Mouse (Mus musculus) liver, embryonic 12.5 days (tissue): ENCODE results near the gene Rhbdf1. TPM values are rescaled to one million over a fixed set of nuclear protein-coding genes. Genes with fewer than 3 reads are reported as not detected.
A peak's percentile ranks its signal among the peaks of the same experiment; 100 is the strongest.

Source experiments
- ATAC-seq: fragments of 200-750 bp; cut with Nextera tagmentation; 2 replicates; pipeline ENCODE4 v1.8.0; 2017; ENCODE audit warnings: moderate number of reproducible peaks, mild to moderate bottlenecking, moderate library complexity
- H3K27ac ChIP-seq: fragments of 300-500 bp; sonication (generic); 2 replicates; pipeline ENCODE4 v1.5.1; 2016; ENCODE audit warnings: mild to moderate bottlenecking
- H3K27me3 ChIP-seq: fragments of 300-500 bp; sonication (generic); replicated peaks from 2 replicates; pipeline ENCODE4 v1.6.1; 2016; ENCODE audit warnings: mild to moderate bottlenecking, moderate library complexity
- H3K36me3 ChIP-seq: fragments of 300-500 bp; sonication (generic); 2 replicates; pipeline ENCODE4 v1.6.1; 2016; ENCODE audit warnings: mild to moderate bottlenecking, moderate library complexity
- H3K4me1 ChIP-seq: fragments of 300-500 bp; sonication (generic); 2 replicates; pipeline ENCODE4 v1.6.1; 2016
- H3K4me2 ChIP-seq: fragments of 300-500 bp; sonication (generic); 2 replicates; pipeline ENCODE4 v1.6.1; 2016; ENCODE audit warnings: mild to moderate bottlenecking, moderate library complexity
- H3K4me3 ChIP-seq: fragments of 300-500 bp; sonication (generic); 2 replicates; pipeline ENCODE4 v1.5.1; 2016; ENCODE audit warnings: mild to moderate bottlenecking, moderate library complexity
- H3K9ac ChIP-seq: fragments of 300-500 bp; sonication (generic); 2 replicates; pipeline ENCODE4 v1.6.1; 2016; ENCODE audit warnings: mild to moderate bottlenecking, moderate library complexity
- H3K9me3 ChIP-seq: fragments of 300-500 bp; sonication (generic); replicated peaks from 2 replicates; pipeline ENCODE4 v1.6.1; 2016; ENCODE audit warnings: mild to moderate bottlenecking, moderate library complexity
- WGBS: fragments of 180-500 bp; shearing (Covaris S2); methylation state at CpG from one replicate; pipeline ENCODE4 v1.1.7; 2016; ENCODE audit not compliant: insufficient replicate concordance; 5-methylcytosine and 5-hydroxymethylcytosine counted together
- polyA plus RNA-seq: library from polyadenylated mRNA; unstranded; fragments of >200 nt; fragmentation: Nextera tagmentation; extraction: Ambion mirVana; gene quantifications from 2 replicates; pipeline ENCODE4 v1.2.1, GENCODE M21; 2016

Gene Rhbdf1
- polyA plus RNA-seq, 1 experiment from 2014 or later: 12.0 TPM

DNA sequence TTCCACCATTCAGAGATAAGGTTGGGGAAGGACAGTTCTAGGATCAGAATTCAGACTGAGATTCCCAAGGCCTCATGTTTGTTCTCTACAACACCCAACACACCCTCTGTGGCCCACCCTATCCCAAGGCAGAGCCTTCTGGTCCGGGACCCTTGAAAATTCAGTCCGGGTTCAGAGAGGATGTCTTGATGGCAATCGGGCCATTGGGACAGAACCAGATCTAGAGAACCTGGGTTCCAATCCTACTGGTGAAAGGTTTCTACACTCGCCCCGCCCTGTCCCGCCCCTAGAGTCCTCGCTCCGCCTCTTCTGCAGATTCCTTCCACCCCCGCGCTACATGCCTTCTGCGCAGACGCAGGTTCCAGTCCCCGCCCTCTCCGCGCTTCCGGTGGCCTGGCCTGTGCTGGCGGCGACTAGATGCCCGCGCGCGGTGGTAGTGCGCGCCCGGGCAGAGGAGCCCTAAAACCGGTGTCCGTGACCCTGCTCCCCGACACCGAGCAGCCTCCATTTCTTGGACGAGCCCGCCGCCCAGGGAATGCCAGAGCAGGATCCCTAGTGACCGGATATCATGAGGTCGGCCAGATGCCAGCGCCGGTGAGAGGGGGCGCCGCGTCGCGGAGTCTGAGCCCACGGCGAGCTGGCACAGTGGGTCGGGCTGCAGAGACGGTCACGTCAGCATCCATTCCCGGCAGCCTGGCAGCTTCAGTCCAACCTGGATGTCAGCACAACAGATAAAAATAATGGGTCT lies 4.2 kb upstream of the Rhbdf1 start, which contains the start of gene Mpg:
Gene Mpg, plus strand, starts transcription at position 382 of the 748 bp plus-strand sequence.
- peak within 1 kb of the TSS; percentile 91 for H3K4me2 ChIP-seq
- peak within 1 kb of the TSS; percentile 85 for H3K27ac ChIP-seq
- no peaks in the 10 kb centered on the region for H3K9me3 ChIP-seq
- peaks cover 36% of the 10 kb centered on the region for H3K36me3 ChIP-seq
- peaks cover 58% of the 10 kb centered on the region for H3K4me1 ChIP-seq
- H3K27me3 ChIP-seq: peaks cover 41% of the 10 kb centered on the region
- ATAC-seq: peak; percentile 89
- H3K9ac ChIP-seq: peak within 1 kb of the TSS; percentile 90
- peak within 1 kb of the TSS; percentile 83 for H3K4me3 ChIP-seq
- WGBS: 2% methylated on average over 47 of the region's 47 CpGs

DNA sequence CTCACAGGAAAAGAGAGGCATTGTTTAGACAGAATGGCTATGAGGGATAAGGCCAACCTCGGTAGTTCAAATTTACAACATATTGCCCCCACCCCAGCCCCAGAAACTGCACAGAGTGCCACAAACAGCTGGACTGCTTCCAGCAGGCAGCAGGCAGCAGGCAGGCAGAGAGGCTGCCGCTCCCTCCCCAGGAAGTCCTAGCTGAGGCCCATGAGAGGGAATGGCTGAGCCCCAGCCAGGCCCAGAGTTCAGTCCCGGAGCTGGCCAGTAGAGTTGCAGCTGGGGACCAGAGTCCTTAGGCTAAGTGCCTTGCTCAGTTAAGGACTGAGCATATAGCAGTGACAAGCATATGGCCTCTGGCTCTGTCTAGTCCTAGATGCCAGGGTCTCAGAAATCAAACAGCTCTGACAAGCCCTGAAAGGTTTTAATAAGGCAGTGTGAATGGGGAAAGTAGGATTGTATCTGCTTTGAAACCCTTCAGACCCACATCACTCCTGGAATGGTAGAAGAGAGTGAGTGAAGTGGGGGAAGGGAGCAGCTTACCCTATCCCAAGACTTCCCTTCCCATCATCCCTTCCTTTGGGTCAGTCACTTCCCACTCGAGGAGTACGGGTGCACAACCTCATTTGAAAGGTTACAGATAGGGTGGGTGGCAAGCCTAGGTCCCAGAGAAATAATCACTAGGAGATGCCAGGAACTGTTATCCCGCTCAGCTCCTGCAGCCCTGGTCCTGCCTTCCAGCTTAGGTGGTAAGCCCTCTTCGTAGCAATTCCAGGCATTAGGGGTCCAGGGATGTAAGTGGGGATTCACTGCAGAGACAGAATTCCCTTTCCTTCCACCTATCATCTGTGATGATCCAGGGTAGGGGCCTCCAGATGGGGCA lies 3.4 kb upstream of the Rhbdf1 start:
- 45% methylated on average over 7 of the region's 7 CpGs for WGBS
- Histone ChIP-seq H3K9ac (no peak overlapping the region), H3K27me3 (peaks cover 49% of the 10 kb centered on the region), H3K4me3 (peak overlapping the region; percentile 83), H3K4me1 (peaks cover 66% of the 10 kb centered on the region), H3K9me3 (no peaks in the 10 kb centered on the region), H3K27ac (peak overlapping the region; percentile 85), H3K4me2 (peak overlapping the region; percentile 91), H3K36me3 (peaks cover 28% of the 10 kb centered on the region)
- ATAC-seq: no peak

DNA sequence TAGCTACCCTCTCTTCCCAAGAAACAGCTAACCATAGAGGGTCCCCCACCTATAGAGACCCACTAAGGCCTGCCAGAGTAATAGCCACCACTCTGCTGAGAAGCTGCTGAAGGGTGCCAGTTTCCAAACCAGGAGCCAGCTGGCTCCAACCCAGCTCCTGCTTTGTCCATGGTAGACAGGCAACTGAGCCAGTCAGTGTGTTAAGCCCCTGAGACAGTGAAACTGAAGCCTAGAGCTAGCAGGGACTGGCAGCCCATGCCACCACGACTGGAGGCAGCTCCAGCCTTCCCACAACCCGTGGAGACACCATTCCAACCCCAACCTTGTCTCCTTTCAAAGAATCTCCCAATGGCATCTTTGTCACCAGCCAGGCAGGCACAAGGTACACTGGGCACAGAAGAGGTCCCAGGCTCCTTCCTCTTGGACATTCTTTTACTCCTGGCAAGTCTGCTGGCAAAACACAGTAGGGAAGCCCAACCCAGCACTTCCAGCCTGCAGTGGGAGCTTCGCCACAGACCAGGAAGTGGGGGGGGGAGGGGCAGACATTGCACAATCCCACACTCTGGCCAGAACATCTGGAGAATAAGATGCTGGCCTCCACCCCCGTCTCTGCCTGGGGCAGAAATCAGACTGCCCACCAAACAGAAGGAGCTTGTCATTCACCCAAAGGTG lies 2.5 kb upstream of the Rhbdf1 start:
- Histone ChIP-seq H3K4me3 (no peak overlapping the region), H3K27ac (peak overlapping the region; percentile 85), H3K9me3 (no peaks in the 10 kb centered on the region), H3K9ac (no peak overlapping the region), H3K4me2 (peak overlapping the region; percentile 1; the same call in 1 of the 2 replicates), H3K4me1 (peaks cover 67% of the 10 kb centered on the region), H3K36me3 (peaks cover 19% of the 10 kb centered on the region), H3K27me3 (peaks cover 58% of the 10 kb centered on the region)
- WGBS: 6% methylated on average over 4 of the region's 4 CpGs
- ATAC-seq: no peak

DNA sequence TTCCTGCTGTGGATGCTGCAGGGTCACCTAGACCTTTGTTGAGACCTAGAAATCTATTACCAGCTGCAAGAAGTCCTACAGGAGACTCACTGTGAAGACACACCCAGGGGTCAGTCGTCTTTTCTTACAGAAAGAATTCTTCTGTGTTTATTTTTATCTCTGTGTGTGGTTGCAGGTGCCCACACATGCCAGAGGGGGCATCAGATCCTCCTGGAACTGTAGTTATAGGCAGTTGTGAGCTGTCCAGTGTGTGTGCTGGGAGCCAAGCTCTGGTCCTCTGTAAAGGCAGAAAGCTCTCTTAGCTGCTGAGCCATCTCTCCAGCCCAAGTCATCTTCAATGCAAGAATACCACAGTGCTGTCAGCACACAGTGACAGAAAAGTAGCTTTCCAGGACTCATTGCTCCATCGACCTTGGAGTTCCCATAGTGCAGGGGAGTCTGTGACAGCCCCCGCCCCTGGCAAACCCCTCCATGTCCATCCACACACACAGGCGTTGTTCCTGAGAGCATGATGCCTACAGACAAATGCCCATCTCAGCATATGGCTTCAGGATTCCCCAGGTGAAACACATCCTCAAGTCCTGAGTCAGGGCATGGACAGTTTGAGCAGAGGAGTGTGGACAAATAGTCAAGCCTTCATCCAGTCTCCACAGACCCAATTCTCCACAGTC lies 1.3 kb upstream of the Rhbdf1 start:
- WGBS: 51% methylated on average over 4 of the region's 4 CpGs
- no peak overlapping the region for H3K27ac ChIP-seq
- no peak for ATAC-seq
- H3K9ac ChIP-seq: no peak overlapping the region
- H3K36me3 ChIP-seq: peaks cover 10% of the 10 kb centered on the region
- no peaks in the 10 kb centered on the region for H3K9me3 ChIP-seq
- no peak overlapping the region for H3K4me3 ChIP-seq
- H3K4me2 ChIP-seq: no peak overlapping the region
- peaks cover 70% of the 10 kb centered on the region for H3K27me3 ChIP-seq
- H3K4me1 ChIP-seq: peaks cover 75% of the 10 kb centered on the region

GRCm38 (mm10) chr11:32222570-32223194 lies 582 bp upstream of the Rhbdf1 start:
- Histone ChIP-seq H3K4me1 (peaks cover 72% of the 10 kb centered on the region), H3K9me3 (no peaks in the 10 kb centered on the region), H3K4me3 (peak overlapping the region; percentile 66), H3K27me3 (peaks cover 77% of the 10 kb centered on the region), H3K4me2 (peak overlapping the region; percentile 80), H3K27ac (no peak overlapping the region), H3K36me3 (0 out of 2 replicates have a peak, but pooled peaks cover 3% of the 10 kb centered on the region), H3K9ac (peak overlapping the region; percentile 74; the same call in 1 of the 2 replicates)
- 10% methylated on average over 21 of the region's 21 CpGs for WGBS
- ATAC-seq: no peak

DNA sequence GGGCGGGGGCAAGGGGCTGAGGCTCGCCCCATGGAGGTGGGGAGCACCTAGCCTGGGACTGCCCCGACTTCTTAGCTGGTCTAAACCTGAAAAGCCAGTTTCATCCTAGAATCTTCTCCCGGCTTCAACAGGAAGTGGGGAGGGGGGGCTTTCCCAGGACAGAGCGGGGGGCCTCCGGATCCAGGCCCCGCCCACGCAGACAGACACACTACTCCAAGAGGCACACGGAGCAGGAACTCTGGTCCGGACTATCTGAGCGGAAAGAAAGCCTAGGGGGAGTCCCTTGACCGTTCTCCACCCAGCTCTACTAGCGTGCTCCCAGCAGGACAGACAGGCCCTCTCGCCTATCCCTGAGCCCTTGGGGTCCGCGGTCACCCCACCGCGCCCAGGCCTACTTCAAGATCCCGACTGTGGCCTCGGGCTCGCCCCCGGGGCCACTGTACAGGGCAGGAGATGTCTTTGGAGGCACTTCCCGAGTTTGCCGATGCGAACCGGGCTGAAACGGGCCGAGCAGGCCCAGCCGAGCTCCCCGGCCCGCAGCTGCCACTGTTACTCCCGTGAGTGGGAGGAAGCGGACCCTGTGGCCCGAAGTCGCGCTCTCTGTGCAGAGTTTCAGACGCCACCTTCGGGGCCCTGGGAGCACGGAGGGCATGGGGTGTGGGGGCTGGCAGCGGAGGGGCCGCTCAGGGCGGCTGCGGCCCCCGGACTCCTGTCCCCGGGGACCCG lies 712 bp downstream of the Rhbdf1 start:
- Histone ChIP-seq H3K9me3 (no peaks in the 10 kb centered on the region), H3K36me3 (0 out of 2 replicates have a peak, but pooled peaks cover 3% of the 10 kb centered on the region), H3K4me3 (peak overlapping the region; percentile 66), H3K27ac (peak overlapping the region; percentile 70), H3K4me2 (peak overlapping the region; percentile 80), H3K4me1 (peaks cover 72% of the 10 kb centered on the region), H3K9ac (peak overlapping the region; percentile 74), H3K27me3 (peaks cover 78% of the 10 kb centered on the region)
- 1% methylated on average over 45 of the region's 46 CpGs for WGBS
- peak; percentile 19 for ATAC-seq

DNA sequence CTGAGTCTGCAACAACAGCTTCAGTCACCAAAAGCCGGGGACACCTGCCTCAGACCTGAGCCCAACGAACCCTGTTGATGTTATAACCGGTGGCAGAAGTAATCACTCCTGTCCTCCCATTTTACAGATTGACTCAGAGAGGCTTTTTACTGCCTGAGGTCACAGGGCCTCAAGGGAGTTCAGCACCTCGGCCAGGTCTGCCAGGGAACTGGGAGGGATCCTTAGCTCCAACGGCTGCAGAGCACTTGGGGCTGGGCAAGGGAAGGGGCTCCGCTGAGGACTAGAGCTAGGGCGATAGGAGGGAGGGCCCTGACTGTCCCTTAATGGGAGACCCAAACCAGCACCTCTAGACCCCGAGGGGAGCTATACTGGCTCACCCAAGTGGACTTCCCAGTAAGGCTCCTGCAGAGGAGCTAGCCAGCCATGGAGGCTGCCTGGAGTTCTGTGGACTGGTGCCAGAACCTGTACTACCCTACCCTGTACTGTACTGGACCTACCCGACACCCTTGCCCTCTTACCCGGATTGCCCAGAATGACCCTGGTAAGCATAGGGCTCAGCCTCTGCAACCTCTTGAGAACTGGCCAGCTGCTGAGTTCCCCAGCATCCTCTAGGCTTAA lies 1.4 kb downstream of the Rhbdf1 start:
- Histone ChIP-seq H3K9ac (peak overlapping the region; percentile 74; the same call in 1 of the 2 replicates), H3K36me3 (peaks cover 6% of the 10 kb centered on the region; the same call in 1 of the 2 replicates), H3K4me1 (peaks cover 69% of the 10 kb centered on the region), H3K9me3 (no peaks in the 10 kb centered on the region), H3K4me3 (peak overlapping the region; percentile 66), H3K4me2 (peak overlapping the region; percentile 80), H3K27ac (no peak overlapping the region), H3K27me3 (peaks cover 78% of the 10 kb centered on the region)
- WGBS: 35% methylated on average over 10 of the region's 10 CpGs
- no peak; the same call in 1 of the 2 replicates for ATAC-seq

- Histone ChIP-seq H3K36me3 (peaks cover 12% of the 10 kb centered on the region; the same call in 1 of the 2 replicates), H3K9ac (no peak overlapping the region), H3K9me3 (no peaks in the 10 kb centered on the region), H3K4me1 (peaks cover 54% of the 10 kb centered on the region), H3K4me3 (no peak overlapping the region), H3K27ac (no peak overlapping the region), H3K27me3 (peaks cover 67% of the 10 kb centered on the region), H3K4me2 (no peak overlapping the region)
- 78% methylated on average over 10 of the region's 10 CpGs for WGBS
- ATAC-seq: no peak
These were observed 2.8 kb downstream of the Rhbdf1 start for GRCm38 (mm10) chr11:32219287-32219686.

DNA sequence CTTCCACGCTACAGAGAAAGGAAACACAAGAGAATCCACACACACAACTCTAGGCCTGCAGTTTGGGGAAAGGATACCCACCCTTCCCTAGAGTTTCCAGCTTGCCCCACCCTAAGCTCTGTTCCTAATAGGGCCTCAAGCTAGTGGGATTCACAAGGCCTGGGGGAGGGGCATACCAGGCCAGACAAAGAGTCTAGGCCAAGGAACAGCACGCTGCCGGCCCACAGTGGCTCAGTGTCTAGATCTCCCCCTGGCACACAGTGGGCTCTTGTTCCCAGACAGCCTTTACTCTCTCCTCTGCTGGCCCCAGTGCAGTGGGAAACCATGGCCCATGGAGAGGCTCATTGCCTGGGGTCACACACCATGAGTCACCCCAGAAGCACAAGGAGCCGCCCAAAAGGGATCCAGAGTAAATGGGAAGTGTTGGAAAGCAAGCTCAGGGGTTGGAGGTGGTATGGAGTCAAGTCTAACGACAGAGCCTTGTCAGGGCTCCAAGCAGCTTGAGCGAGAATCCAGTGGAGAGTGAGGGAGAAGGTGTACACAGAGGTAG lies 3.5 kb downstream of the Rhbdf1 start:
- H3K27me3 ChIP-seq: peaks cover 59% of the 10 kb centered on the region
- WGBS: 50% methylated on average over 6 of the region's 6 CpGs
- H3K9ac ChIP-seq: peak overlapping the region; percentile 34; the same call in 1 of the 2 replicates
- H3K27ac ChIP-seq: no peak overlapping the region
- H3K4me2 ChIP-seq: no peak overlapping the region
- no peak for ATAC-seq
- H3K9me3 ChIP-seq: no peaks in the 10 kb centered on the region
- H3K4me3 ChIP-seq: no peak overlapping the region
- H3K4me1 ChIP-seq: peaks cover 54% of the 10 kb centered on the region
- peaks cover 19% of the 10 kb centered on the region for H3K36me3 ChIP-seq

GRCm38 (mm10) chr11:32216851-32217250 lies 5.2 kb downstream of the Rhbdf1 start:
- 23% methylated on average over 8 of the region's 8 CpGs for WGBS
- Histone ChIP-seq H3K4me1 (peaks cover 40% of the 10 kb centered on the region), H3K9ac (peak overlapping the region; percentile 54), H3K9me3 (no peaks in the 10 kb centered on the region), H3K4me2 (0 out of 2 replicates have a peak overlapping the region, but pooled peaks have one; percentile 3), H3K4me3 (no peak overlapping the region), H3K27me3 (peaks cover 42% of the 10 kb centered on the region), H3K36me3 (peaks cover 36% of the 10 kb centered on the region), H3K27ac (peak overlapping the region; percentile 46; the same call in 1 of the 2 replicates)
- 0 out of 2 replicates have a peak, but pooled peaks have one; percentile 16 for ATAC-seq
